Mouse (Mus musculus) stomach, embryonic 14.5 days (tissue): Measurements from ENCODE around the gene Eif2s2. TPM values are rescaled to one million over a fixed set of nuclear protein-coding genes. Genes with fewer than 3 reads are reported as not detected.

Source experiments
- ATAC-seq: fragments of 200-750 bp; cut with Nextera tagmentation; 2 replicates; pipeline ENCODE4 v1.8.0; 2017; ENCODE audit warnings: low read depth, moderate TSS enrichment; ENCODE audit not compliant: insufficient number of reproducible peaks, insufficient read depth, low FRiP score
- H3K27ac ChIP-seq: fragments of 300-500 bp; sonication (generic); 2 replicates; pipeline ENCODE4 v1.5.1; 2014; ENCODE audit warnings: mild to moderate bottlenecking, low read length, moderate library complexity, mixed read lengths
- H3K27me3 ChIP-seq: fragments of 300-500 bp; sonication (generic); 2 replicates; pipeline ENCODE4 v1.6.1; 2014; ENCODE audit warnings: low read length, control low read depth, mixed read lengths; ENCODE audit not compliant: control insufficient read depth, insufficient read depth
- H3K36me3 ChIP-seq: fragments of 300-500 bp; sonication (generic); 2 replicates; pipeline ENCODE4 v1.6.1; 2014; ENCODE audit warnings: mild to moderate bottlenecking, control low read depth, low read length, moderate library complexity, mixed read lengths; ENCODE audit not compliant: control insufficient read depth, insufficient read depth
- H3K4me1 ChIP-seq: fragments of 300-500 bp; sonication (generic); 2 replicates; pipeline ENCODE4 v1.6.1; 2014; ENCODE audit warnings: low read length, control low read depth, mixed read lengths; ENCODE audit not compliant: control insufficient read depth, insufficient read depth
- H3K4me2 ChIP-seq: fragments of 300-500 bp; sonication (generic); replicated peaks from 2 replicates; pipeline ENCODE4 v1.6.1; 2014; ENCODE audit warnings: low read depth, low read length, control low read depth
- H3K4me3 ChIP-seq: fragments of 300-500 bp; sonication (generic); 2 replicates; pipeline ENCODE4 v1.5.1; 2014; ENCODE audit warnings: low read depth, low read length, control low read depth
- H3K9ac ChIP-seq: fragments of 300-500 bp; sonication (generic); replicated peaks from 2 replicates; pipeline ENCODE4 v1.6.1; 2014; ENCODE audit warnings: low read depth, mild to moderate bottlenecking, control low read depth, low read length, moderate library complexity, mixed read lengths
- H3K9me3 ChIP-seq: fragments of 300-500 bp; sonication (generic); 2 replicates; pipeline ENCODE4 v1.6.1; 2016; ENCODE audit warnings: low read depth, low read length, control low read depth; ENCODE audit not compliant: control insufficient read depth
- WGBS: fragments of 180-500 bp; shearing (Covaris S2); extraction: QIAGEN DNeasy Blood & Tissue Kit; methylation state at CpG from one replicate; pipeline ENCODE4 v1.1.7; 2014; 5-methylcytosine and 5-hydroxymethylcytosine counted together
- polyA plus RNA-seq: library from polyadenylated mRNA; unstranded; fragments of >200 nt; fragmentation: Nextera tagmentation; extraction: Ambion mirVana; gene quantifications from 2 replicates; pipeline ENCODE4 v1.2.1, GENCODE M21; 2014

The Eif2s2 gene
- polyA plus RNA-seq, 1 experiment from 2014 or later = 101 TPM

DNA sequence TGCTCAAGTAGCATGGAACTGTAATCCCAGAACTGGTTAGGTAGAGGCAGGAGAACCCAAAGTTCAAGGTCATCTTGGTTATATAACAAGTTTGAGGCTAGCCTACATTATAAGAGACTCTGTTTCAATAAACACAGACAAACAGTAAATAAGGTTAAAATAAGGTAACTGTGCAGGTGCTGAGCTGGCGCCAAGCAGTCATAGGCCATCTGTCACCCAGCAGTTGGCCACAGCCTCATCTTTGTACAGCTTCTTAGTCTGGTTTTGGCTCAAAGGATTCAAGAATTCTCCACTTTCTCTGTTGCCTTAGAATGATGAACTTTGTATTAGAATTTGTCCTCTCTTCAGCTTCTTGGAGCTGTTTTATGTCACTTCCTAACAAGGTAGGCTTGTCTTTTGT is 24.6 kb downstream of the Eif2s2 start:
- WGBS = 95% methylated on average over 1 of the region's 1 CpGs
- Histone ChIP-seq H3K27me3 (no peaks in the 10 kb centered on the region), H3K4me1 (no peaks in the 10 kb centered on the region), H3K9ac (no peak overlapping the region), H3K9me3 (no peaks in the 10 kb centered on the region), H3K4me2 (no peak overlapping the region), H3K36me3 (peaks cover 76% of the 10 kb centered on the region), H3K27ac (no peak overlapping the region), H3K4me3 (no peak overlapping the region)
- ATAC-seq = no peak

DNA sequence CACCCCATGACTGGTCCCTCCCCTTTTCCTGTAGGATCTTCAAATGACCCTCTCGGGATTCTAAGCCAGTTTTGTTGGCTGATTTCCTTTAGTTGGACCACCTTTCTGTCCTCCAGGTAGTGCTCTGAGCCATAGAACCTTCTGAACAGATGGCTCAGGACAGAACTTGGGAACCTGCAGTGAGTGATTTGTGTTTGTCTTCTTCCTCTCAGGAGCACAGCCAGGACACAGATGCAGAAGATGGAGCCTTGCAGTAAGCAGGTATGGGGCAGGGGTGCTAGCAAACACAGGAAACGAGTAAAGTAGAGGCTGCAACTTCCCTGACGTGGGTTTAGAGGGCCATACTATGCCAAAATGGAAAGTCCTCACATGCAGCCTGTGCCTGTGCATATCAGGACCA is 27.0 kb downstream of the Eif2s2 start:
- no peak overlapping the region for H3K27ac ChIP-seq
- H3K4me2 ChIP-seq = no peak overlapping the region
- no peaks in the 10 kb centered on the region for H3K9me3 ChIP-seq
- no peaks in the 10 kb centered on the region for H3K27me3 ChIP-seq
- H3K4me1 ChIP-seq = no peaks in the 10 kb centered on the region
- ATAC-seq = no peak
- peaks cover 76% of the 10 kb centered on the region for H3K36me3 ChIP-seq
- H3K9ac ChIP-seq = no peak overlapping the region
- H3K4me3 ChIP-seq = no peak overlapping the region
- 81% methylated on average over 3 of the region's 3 CpGs for WGBS

DNA sequence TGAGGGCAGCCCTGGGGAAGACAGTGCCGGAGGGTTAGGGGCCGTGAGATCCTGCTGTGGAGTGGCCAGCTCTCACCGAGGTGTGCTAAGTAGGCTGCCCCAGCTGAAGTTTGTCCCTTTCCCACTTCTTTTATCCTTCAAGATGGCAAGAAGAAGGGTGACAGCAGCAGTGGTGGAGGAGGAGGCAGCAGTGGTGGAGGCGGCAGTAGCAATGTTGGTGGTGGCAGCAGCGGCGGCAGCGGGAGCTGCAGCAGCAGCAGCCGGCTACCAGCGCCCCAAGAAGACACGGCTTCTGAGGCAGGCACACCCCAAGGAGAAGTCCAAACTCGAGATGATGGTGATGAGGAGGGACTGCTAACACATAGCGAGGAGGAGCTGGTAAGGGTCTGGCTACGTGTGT is 29.1 kb downstream of the Eif2s2 start:
- Histone ChIP-seq H3K4me2 (no peak overlapping the region), H3K27me3 (no peaks in the 10 kb centered on the region), H3K9ac (no peak overlapping the region), H3K4me1 (no peaks in the 10 kb centered on the region), H3K9me3 (no peaks in the 10 kb centered on the region), H3K36me3 (peaks cover 80% of the 10 kb centered on the region), H3K27ac (no peak overlapping the region), H3K4me3 (no peak overlapping the region)
- ATAC-seq = no peak
- 92% methylated on average over 13 of the region's 13 CpGs for WGBS

DNA sequence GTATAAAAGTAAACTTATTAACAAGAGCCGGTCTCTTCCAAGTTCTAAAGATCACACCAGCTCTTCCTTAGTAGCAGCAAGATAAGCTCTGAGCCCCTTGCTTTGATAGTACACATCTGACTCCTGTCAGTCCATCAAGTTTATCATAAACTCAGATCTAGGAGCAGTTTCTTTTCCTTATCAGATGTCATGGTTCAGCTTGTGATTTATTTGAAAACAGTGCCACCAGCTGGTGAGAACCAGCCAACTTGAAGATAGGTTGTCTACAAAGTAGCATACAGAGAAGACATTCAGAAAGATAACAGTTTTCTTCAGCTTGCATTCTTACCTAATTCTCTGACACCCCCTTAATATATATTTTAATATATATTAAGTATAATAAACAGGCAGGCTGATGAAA is 37.4 kb downstream of the Eif2s2 start:
- WGBS = 72% methylated on average over 1 of the region's 1 CpGs
- Histone ChIP-seq H3K9ac (no peak overlapping the region), H3K4me2 (no peak overlapping the region), H3K36me3 (peaks cover 31% of the 10 kb centered on the region), H3K4me3 (no peak overlapping the region), H3K27ac (no peak overlapping the region), H3K4me1 (no peaks in the 10 kb centered on the region), H3K9me3 (no peaks in the 10 kb centered on the region), H3K27me3 (no peaks in the 10 kb centered on the region)
- no peak for ATAC-seq

DNA sequence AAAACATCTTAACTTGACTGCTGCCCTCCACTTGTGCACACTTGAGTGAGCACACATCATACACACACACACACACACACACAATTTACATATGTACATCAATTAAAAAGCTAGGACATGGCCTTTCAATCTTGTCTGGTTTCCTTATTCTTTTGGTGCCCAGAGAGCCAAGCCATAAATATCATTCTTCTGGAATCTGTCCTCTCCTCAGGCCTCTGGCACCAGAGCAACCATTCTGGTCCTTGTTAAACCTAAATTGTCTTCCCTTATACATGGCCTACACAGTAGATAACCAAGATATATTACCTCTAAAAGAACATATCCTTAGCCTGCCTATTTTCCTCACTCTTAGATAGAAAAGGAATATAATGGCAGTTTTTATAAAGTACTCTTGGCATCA is 44.6 kb downstream of the Eif2s2 start:
- no peak overlapping the region for H3K27ac ChIP-seq
- no peaks in the 10 kb centered on the region for H3K27me3 ChIP-seq
- no peak overlapping the region for H3K4me2 ChIP-seq
- H3K9ac ChIP-seq = no peak overlapping the region
- no peak overlapping the region for H3K4me3 ChIP-seq
- H3K4me1 ChIP-seq = no peaks in the 10 kb centered on the region
- ATAC-seq = no peak
- H3K9me3 ChIP-seq = no peaks in the 10 kb centered on the region
- no peaks in the 10 kb centered on the region; the same call in none of the 2 replicates for H3K36me3 ChIP-seq

DNA sequence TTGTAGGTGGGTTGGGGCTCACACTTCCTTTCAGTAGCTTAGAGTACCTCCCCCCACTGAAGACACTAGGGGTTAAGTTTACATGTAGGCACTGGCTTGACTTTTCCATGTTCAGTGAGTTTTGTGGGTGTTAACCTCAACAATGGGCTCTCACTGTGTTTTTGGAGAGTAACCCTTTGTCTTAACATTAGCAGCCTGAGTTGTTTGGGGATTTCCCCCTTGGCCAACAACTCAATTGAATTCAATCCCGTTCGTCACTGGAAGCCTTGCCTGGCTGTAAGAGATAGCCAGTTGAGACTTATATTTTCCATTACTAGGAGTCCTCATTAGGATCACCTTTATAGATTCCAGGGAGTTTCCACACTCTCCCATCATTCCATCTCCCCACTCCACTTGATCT is 56.2 kb downstream of the Eif2s2 start:
- Histone ChIP-seq H3K9me3 (0 out of 2 replicates have a peak, but pooled peaks cover 4% of the 10 kb centered on the region), H3K36me3 (no peaks in the 10 kb centered on the region), H3K27ac (no peak overlapping the region), H3K9ac (no peak overlapping the region), H3K4me2 (no peak overlapping the region), H3K27me3 (no peaks in the 10 kb centered on the region), H3K4me1 (0 out of 2 replicates have a peak, but pooled peaks cover 2% of the 10 kb centered on the region), H3K4me3 (no peak overlapping the region)
- ATAC-seq = no peak
- WGBS = 79% methylated on average over 2 of the region's 2 CpGs

DNA sequence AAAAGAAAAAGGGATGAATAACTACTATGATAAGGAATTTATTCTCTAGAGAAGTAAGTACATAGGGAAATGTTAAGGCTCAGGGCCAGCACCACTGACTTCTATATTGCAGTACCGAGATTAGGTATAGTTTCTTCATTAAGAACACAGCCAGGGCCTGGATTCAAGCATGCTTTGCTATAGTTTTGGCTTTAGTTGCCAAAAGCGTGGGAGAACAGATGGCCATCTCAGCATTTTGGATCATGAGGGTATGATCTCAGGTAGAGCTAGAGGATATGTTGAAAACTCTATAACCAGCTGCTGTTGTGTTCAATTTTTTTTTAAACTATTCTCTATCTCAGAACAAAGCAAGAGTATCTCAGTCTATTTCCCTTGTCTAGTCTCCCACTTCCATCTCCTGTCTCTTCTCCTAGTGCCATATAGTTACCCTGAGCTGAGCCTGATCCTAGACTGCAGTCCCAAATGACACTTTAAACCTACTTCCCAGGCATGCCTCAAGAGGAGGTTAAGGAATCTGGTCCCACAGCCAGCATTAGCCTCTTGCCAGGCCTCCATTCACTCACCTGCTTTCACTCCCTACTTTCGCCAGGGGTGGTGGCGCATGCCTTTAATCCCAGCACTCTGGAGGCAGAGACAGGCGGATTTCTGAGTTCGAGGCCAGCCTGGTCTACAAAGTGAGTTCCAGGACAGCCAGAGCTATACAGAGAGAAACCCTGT is 58.4 kb downstream of the Eif2s2 start:
- Histone ChIP-seq H3K4me2 (no peak overlapping the region), H3K9me3 (0 out of 2 replicates have a peak, but pooled peaks cover 4% of the 10 kb centered on the region), H3K9ac (no peak overlapping the region), H3K4me1 (peaks cover 5% of the 10 kb centered on the region; the same call in 1 of the 2 replicates), H3K36me3 (no peaks in the 10 kb centered on the region), H3K4me3 (no peak overlapping the region), H3K27me3 (no peaks in the 10 kb centered on the region), H3K27ac (no peak overlapping the region)
- ATAC-seq = no peak
- 95% methylated on average over 6 of the region's 6 CpGs for WGBS

DNA sequence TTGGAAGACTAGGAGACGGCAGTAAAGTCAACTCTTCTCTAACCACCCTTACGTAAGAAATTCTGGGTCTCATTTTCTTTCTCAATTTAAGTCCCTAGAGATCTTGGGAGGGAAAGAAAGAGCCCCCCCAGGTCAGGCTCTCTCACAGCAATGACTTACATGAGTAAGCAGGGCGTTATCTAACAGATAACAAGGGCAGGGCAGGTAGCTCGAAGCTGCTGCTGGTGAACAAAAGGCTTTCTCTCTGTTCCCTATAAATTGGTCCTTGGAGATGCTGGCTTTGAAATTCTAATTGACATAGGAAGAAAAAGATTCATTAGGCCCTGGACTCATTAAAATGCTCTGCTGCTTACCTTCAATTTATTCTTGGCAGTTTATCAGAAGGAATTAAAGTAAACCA is 60.3 kb downstream of the Eif2s2 start:
- ATAC-seq = no peak
- Histone ChIP-seq H3K9ac (no peak overlapping the region), H3K4me1 (peaks cover 5% of the 10 kb centered on the region; the same call in 1 of the 2 replicates), H3K27me3 (no peaks in the 10 kb centered on the region), H3K4me2 (no peak overlapping the region), H3K36me3 (no peaks in the 10 kb centered on the region), H3K9me3 (no peaks in the 10 kb centered on the region), H3K27ac (no peak overlapping the region), H3K4me3 (no peak overlapping the region)
- 64% methylated on average over 4 of the region's 4 CpGs for WGBS

DNA sequence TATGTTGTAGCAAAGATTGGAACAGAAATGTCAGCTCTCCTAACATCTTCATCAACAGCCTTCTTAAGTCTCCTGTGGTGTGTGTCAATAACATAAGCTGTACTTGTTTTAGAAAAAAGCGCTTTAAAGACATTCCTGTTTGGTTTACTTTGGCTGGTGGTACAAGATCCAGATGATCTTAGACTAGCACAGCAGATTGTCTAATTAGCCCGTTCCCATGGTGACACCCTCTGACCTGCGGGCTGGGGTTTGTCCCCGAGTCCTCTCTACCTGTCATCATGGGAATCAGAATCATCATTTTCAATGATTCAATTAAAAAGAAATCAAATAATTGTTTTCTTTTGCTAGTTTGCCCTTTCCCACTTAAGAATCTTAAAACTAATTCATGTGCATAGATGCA is 65.2 kb downstream of the Eif2s2 start:
- H3K36me3 ChIP-seq = no peaks in the 10 kb centered on the region; the same call in 1 of the 2 replicates
- H3K4me2 ChIP-seq = no peak overlapping the region
- H3K4me1 ChIP-seq = peaks cover 3% of the 10 kb centered on the region; the same call in 1 of the 2 replicates
- no peak overlapping the region for H3K4me3 ChIP-seq
- H3K9me3 ChIP-seq = no peaks in the 10 kb centered on the region
- no peaks in the 10 kb centered on the region for H3K27me3 ChIP-seq
- no peak overlapping the region for H3K27ac ChIP-seq
- no peak overlapping the region for H3K9ac ChIP-seq
- ATAC-seq = no peak
- 69% methylated on average over 4 of the region's 4 CpGs for WGBS
